Mouse (Mus musculus) limb, embryonic 10.5 days (tissue): ENCODE measurements around the gene Gm49396. TPM values are rescaled to one million over a fixed set of nuclear protein-coding genes. Genes with fewer than 3 reads are reported as not detected.

Experiments
- DNase-seq: peaks from one replicate; pipeline ENCODE4 v3.0.0-alpha.2; 2017; ENCODE audit warnings: low spot score
- H3K27ac ChIP-seq: fragments of 300-500 bp; sonication (generic); 2 replicates; pipeline ENCODE4 v1.5.1; 2016; ENCODE audit warnings: mild to moderate bottlenecking
- H3K27me3 ChIP-seq: fragments of 300-500 bp; sonication (generic); 2 replicates; pipeline ENCODE4 v1.6.1; 2016; ENCODE audit warnings: low read depth, mild to moderate bottlenecking; ENCODE audit not compliant: poor library complexity, severe bottlenecking
- H3K36me3 ChIP-seq: fragments of 300-500 bp; sonication (generic); 2 replicates; pipeline ENCODE4 v1.6.1; 2016; ENCODE audit warnings: mild to moderate bottlenecking, moderate library complexity
- H3K4me1 ChIP-seq: fragments of 300-500 bp; sonication (generic); 2 replicates; pipeline ENCODE4 v1.6.1; 2016
- H3K4me3 ChIP-seq: fragments of 300-500 bp; sonication (generic); 2 replicates; pipeline ENCODE4 v1.5.1; 2016; ENCODE audit warnings: mild to moderate bottlenecking, moderate library complexity
- H3K9me3 ChIP-seq: fragments of 300-500 bp; sonication (generic); replicated peaks from 2 replicates; pipeline ENCODE4 v1.6.1; 2016; ENCODE audit warnings: mild to moderate bottlenecking
- WGBS: fragments of 180-500 bp; shearing (Covaris S2); methylation state at CpG from one replicate; pipeline ENCODE4 v1.1.7; 2016; 5-methylcytosine and 5-hydroxymethylcytosine counted together
- microRNA-seq: library from miRNA; unstranded; fragments of <30 nt; microRNA quantifications from one replicate; pipeline ENCODE4, GENCODE M21; 2017
- polyA plus RNA-seq: library from polyadenylated mRNA; unstranded; fragments of >200 nt; fragmentation: Nextera tagmentation; extraction: Ambion mirVana; gene quantifications from 2 replicates; pipeline ENCODE4 v1.2.1, GENCODE M21; 2016

Gm49396 gene
- polyA plus RNA-seq, 1 experiment from 2014 or later = 15.3 TPM

DNA sequence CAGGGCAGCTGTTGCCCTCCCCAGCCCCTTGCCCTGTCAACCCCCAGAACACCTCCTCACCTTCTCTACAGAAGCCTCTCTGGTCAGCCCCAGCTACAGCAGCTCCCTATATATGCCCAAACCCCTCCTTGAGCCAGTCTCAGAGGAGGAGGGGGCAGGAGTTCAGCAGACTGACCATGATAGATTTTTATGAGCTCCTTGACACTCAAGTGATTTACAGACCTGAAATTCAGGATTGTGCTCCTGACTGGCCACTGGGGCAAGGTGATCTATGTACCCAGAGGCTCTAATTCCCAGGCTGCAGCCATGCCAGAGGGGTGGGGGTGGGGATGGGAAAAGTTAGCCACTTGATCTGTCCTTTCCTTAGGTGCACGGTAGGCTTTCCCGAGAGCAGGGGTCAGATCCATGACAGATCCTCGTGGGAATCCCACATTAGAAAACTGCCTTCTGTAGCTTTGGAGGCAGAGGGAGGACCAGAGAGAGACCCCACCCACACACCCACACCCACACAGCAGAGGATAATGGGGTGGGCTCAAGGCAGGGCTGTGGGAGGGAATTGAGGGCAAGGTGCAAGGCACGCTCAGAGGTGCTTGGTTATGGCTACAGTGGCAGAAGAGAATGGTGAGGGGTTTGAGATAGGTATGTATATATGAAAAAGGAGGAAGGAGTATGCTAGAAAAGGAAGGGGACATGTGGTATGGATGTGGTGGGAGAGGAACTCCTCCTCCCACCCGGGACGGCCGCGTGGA is 49.7 kb downstream of the Gm49396 start, which contains the start of gene Upk1a:
Upk1a (minus strand) TSS at position 194 of the 749 bp plus-strand sequence.
- H3K9me3 ChIP-seq = no peaks in the 10 kb centered on the region
- H3K36me3 ChIP-seq = peaks cover 29% of the 10 kb centered on the region
- no peak for DNase-seq
- peaks cover 19% of the 10 kb centered on the region for H3K4me1 ChIP-seq
- no peak within 1 kb of the TSS for H3K4me3 ChIP-seq
- WGBS = 58% methylated on average over 8 of the region's 8 CpGs
- H3K27me3 ChIP-seq = no peaks in the 10 kb centered on the region
- H3K27ac ChIP-seq = peak within 1 kb of the TSS; percentile 14; the same call in 1 of the 2 replicates

DNA sequence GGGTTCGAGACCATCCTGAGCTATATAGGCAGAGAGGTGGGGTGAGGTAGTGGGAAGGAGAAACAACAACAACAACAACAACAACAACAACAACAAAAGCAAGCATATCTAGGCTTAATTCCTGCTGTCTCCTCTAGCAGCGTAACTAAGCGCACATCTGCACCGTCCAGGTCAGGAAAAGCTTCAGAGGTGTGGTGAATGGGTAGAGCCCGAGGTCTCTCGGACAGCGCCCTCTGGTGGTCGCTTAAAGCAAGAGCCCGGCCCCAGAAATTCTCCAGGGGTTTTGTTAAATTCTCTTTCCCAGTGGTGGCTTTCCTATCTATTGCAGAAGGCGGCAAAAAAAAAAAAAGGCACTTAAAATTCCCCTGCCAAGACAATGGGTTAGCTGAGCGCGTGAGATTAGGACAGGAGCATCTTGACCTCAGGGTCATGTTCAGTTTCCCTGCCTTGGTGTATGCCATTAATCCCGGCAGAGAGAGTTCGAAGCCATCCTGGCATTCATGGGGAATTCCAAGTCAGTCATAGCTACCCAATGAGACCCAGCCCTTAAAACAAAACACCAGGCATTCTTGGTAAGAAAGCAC is 50.5 kb downstream of the Gm49396 start:
- Histone ChIP-seq H3K4me3 (no peak overlapping the region), H3K27ac (no peak overlapping the region), H3K27me3 (no peaks in the 10 kb centered on the region), H3K9me3 (no peaks in the 10 kb centered on the region), H3K36me3 (peaks cover 37% of the 10 kb centered on the region), H3K4me1 (peaks cover 19% of the 10 kb centered on the region)
- DNase-seq = peak; percentile 81
- WGBS = 24% methylated on average over 14 of the region's 14 CpGs

DNA sequence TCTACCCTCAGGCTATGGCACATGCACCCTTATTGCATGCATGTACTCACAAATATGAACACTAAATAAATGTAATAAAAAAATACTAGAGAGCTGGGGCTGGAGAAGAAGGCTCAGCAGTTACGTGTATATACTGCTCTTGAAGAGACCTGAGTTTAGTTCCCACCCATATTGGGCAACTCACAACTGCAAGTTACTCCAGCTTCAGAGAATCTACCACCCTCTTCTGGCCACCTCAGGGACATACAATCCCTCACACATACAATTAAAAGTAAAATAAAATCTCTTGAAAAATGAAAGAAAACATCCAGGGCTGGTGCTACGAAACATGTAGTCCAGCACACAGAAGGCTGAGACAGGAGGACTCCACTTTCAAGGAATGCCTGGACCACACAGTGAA is 51.3 kb downstream of the Gm49396 start:
- no peak overlapping the region for H3K27ac ChIP-seq
- no peak overlapping the region for H3K4me3 ChIP-seq
- H3K4me1 ChIP-seq = peaks cover 19% of the 10 kb centered on the region
- peaks cover 46% of the 10 kb centered on the region for H3K36me3 ChIP-seq
- H3K27me3 ChIP-seq = no peaks in the 10 kb centered on the region
- DNase-seq = no peak
- no peaks in the 10 kb centered on the region for H3K9me3 ChIP-seq
- WGBS = 82% methylated on average over 2 of the region's 2 CpGs

DNA sequence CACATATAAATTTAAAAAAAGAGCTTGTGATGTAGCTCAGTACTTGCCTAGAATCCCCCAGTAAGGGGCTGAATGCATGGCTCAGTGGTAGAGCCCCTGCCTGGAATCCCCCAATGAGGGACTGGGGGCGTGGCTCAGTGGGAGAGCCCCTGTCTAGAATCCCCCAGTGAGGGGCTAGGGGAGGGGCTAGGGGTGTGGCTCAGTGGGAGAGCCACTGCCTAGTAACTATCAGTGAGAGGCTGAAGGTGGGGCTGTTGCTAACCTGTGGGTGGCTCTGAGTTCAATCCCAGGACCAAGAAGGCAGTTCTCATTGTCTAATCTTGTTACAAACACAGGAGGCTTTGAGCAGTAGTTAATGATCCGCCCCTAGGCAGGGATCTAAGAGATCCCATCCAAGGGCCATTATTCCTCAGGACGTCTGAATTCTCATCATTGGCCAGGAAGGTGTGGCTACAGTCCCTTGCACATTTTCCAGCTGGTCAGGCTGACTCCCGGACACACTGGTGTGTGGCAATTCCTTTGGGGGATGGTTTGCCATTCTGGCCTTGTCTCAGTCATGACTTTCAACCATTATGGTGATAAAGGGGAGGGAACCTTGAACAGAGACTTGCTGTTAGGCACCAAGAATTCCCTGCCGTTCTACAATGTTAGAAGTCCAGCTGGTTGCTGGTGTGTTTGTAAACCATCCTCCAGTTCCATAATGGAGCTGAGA is 52.1 kb downstream of the Gm49396 start:
- Histone ChIP-seq H3K4me1 (peaks cover 15% of the 10 kb centered on the region), H3K36me3 (peaks cover 51% of the 10 kb centered on the region), H3K9me3 (no peaks in the 10 kb centered on the region), H3K27ac (no peak overlapping the region), H3K27me3 (no peaks in the 10 kb centered on the region), H3K4me3 (no peak overlapping the region)
- 64% methylated on average over 5 of the region's 5 CpGs for WGBS
- no peak for DNase-seq

Small RNA genes lying within 50 kb of the gene (microRNA-seq; reads per million reads assigned to microRNA genes)
- gene Gm38670 (not detected), gene Mir3569 (not detected)

Other genes starting within 250 kb of the Gm49396 start
- 52.9 and 92.3 TPM in 2 replicates for gene Syne4, start 248.5 kb upstream of the Gm49396 start, polyA plus RNA-seq
- gene E130208F15Rik, start 241.6 kb upstream of the Gm49396 start, polyA plus RNA-seq = 2.1 and 4.2 TPM in 2 replicates
- gene Sdhaf1, start 239.4 kb upstream of the Gm49396 start, polyA plus RNA-seq = 18.3 and 18.4 TPM in 2 replicates
- 4.0 and 4.2 TPM in 2 replicates for gene Lrfn3, start 200.6 kb upstream of the Gm49396 start, polyA plus RNA-seq
- 7.6 and 8.6 TPM in 2 replicates for gene Tyrobp, start 149.6 kb upstream of the Gm49396 start, polyA plus RNA-seq
- gene Hcst, start 143.5 kb upstream of the Gm49396 start, polyA plus RNA-seq = not detected in 2 replicates
- 0.55 and 1.2 TPM in 2 replicates for gene Nfkbid, start 141.6 kb upstream of the Gm49396 start, polyA plus RNA-seq
- gene Aplp1, start 117.8 kb upstream of the Gm49396 start, polyA plus RNA-seq = 8.4 and 13.4 TPM in 2 replicates
- not detected in 2 replicates for gene Kirrel2, start 105.7 kb upstream of the Gm49396 start, polyA plus RNA-seq
- gene Nphs1, start 105.0 kb upstream of the Gm49396 start, polyA plus RNA-seq = not detected in 2 replicates
- gene Prodh2, start 69.7 kb upstream of the Gm49396 start, polyA plus RNA-seq = not detected in 2 replicates
- gene Arhgap33, start 28.3 kb upstream of the Gm49396 start, polyA plus RNA-seq = 14.0 and 17.1 TPM in 2 replicates
- gene Hspb6, start 11.2 kb upstream of the Gm49396 start, polyA plus RNA-seq = 4.7 and 7.0 TPM in 2 replicates
- 17.8 and 21.6 TPM in 2 replicates for gene Proser3, start 11.0 kb upstream of the Gm49396 start, polyA plus RNA-seq
- gene Lin37, start 3.5 kb upstream of the Gm49396 start, polyA plus RNA-seq = 42.5 and 45.6 TPM in 2 replicates
- 92.5 and 100 TPM in 2 replicates for gene U2af1l4, start within 50 bp of the Gm49396 start, polyA plus RNA-seq
- 120 and 121 TPM in 2 replicates for gene Psenen, start 283 bp downstream of the Gm49396 start, polyA plus RNA-seq
- 5.7 and 6.5 TPM in 2 replicates for gene Igflr1, start 2.1 kb downstream of the Gm49396 start, polyA plus RNA-seq
- gene Kmt2b, start 25.4 kb downstream of the Gm49396 start, polyA plus RNA-seq = 10.2 and 10.6 TPM in 2 replicates
- gene Zbtb32, start 35.6 kb downstream of the Gm49396 start, polyA plus RNA-seq = 0.15 and 0.45 TPM in 2 replicates
- gene Upk1a, start 49.5 kb downstream of the Gm49396 start, polyA plus RNA-seq = 7.9 and 8.2 TPM in 2 replicates
- 776 and 820 TPM in 2 replicates for gene Cox6b1, start 62.8 kb downstream of the Gm49396 start, polyA plus RNA-seq
- 1.3 and 2.5 TPM in 2 replicates for gene Etv2, start 72.5 kb downstream of the Gm49396 start, polyA plus RNA-seq
- gene Rbm42, start 87.0 kb downstream of the Gm49396 start, polyA plus RNA-seq = 150 and 151 TPM in 2 replicates
- 84.1 and 84.8 TPM in 2 replicates for gene Haus5, start 101.7 kb downstream of the Gm49396 start, polyA plus RNA-seq
- gene Pmis2, start 108.3 kb downstream of the Gm49396 start, polyA plus RNA-seq = not detected in 2 replicates
- not detected in 2 replicates for gene 2200002J24Rik, start 135.6 kb downstream of the Gm49396 start, polyA plus RNA-seq
- 0.08 and 0.38 TPM in 2 replicates for gene Atp4a, start 148.9 kb downstream of the Gm49396 start, polyA plus RNA-seq
- gene Tmem147, start 166.2 kb downstream of the Gm49396 start, polyA plus RNA-seq = 153 and 159 TPM in 2 replicates
- gene Gapdhs, start 180.3 kb downstream of the Gm49396 start, polyA plus RNA-seq = 0.43 TPM in 1 of 2 replicates, not detected in the other
- 1.1 and 1.4 TPM in 2 replicates for gene Sbsn, start 188.1 kb downstream of the Gm49396 start, polyA plus RNA-seq
- gene Dmkn, start 200.4 kb downstream of the Gm49396 start, polyA plus RNA-seq = not detected in 2 replicates
- not detected in 2 replicates for gene Krtdap, start 224.6 kb downstream of the Gm49396 start, polyA plus RNA-seq